Mouse (Mus musculus): Measurements from ENCODE around the gene Kcnj5.

The Kcnj5 gene

GRCm38 (mm10) chr9:32320167-32320566 is 24.0 kb downstream of the Kcnj5 start:
- no peak for DNase-seq (ENCODE audit: low spot score)

- no peak for DNase-seq (ENCODE audit: low spot score)
These were observed 28.2 kb downstream of the Kcnj5 start for GRCm38 (mm10) chr9:32315999-32316398.

GRCm38 (mm10) chr9:32314071-32314470 is 30.1 kb downstream of the Kcnj5 start:
- no peak for DNase-seq (ENCODE audit: low spot score)

GRCm38 (mm10) chr9:32312208-32312607 is 31.9 kb downstream of the Kcnj5 start:
- no peak for DNase-seq (ENCODE audit: low spot score)

GRCm38 (mm10) chr9:32311786-32312185 is 32.4 kb downstream of the Kcnj5 start:
- no peak for DNase-seq (ENCODE audit: low spot score)

- DNase-seq (ENCODE audit: low spot score): no peak
These were observed 41.5 kb downstream of the Kcnj5 start for GRCm38 (mm10) chr9:32302501-32303150.

GRCm38 (mm10) chr9:32295061-32295800 is 48.9 kb downstream of the Kcnj5 start:
- no peak for DNase-seq (ENCODE audit: low spot score)

GRCm38 (mm10) chr9:32292686-32293085 is 51.5 kb downstream of the Kcnj5 start:
- DNase-seq (ENCODE audit: low spot score): no peak

GRCm38 (mm10) chr9:32291618-32292017 is 52.5 kb downstream of the Kcnj5 start:
- no peak for DNase-seq (ENCODE audit: low spot score)

GRCm38 (mm10) chr9:32283591-32283990 is 60.6 kb downstream of the Kcnj5 start:
- no peak for DNase-seq (ENCODE audit: low spot score)

- DNase-seq (ENCODE audit: low spot score): no peak
These were observed 63.7 kb downstream of the Kcnj5 start for GRCm38 (mm10) chr9:32280456-32280855.

GRCm38 (mm10) chr9:32279789-32280188 is 64.4 kb downstream of the Kcnj5 start:
- no peak for DNase-seq (ENCODE audit: low spot score)

GRCm38 (mm10) chr9:32278052-32278451 is 66.1 kb downstream of the Kcnj5 start:
- no peak for DNase-seq (ENCODE audit: low spot score)

GRCm38 (mm10) chr9:32271896-32272444 is 72.2 kb downstream of the Kcnj5 start:
- peak; percentile 33 for DNase-seq (ENCODE audit: low spot score)

All from ovary, postnatal 36 days (tissue).